Mouse (Mus musculus): Measurements from ENCODE around the gene Hp.

DNA sequence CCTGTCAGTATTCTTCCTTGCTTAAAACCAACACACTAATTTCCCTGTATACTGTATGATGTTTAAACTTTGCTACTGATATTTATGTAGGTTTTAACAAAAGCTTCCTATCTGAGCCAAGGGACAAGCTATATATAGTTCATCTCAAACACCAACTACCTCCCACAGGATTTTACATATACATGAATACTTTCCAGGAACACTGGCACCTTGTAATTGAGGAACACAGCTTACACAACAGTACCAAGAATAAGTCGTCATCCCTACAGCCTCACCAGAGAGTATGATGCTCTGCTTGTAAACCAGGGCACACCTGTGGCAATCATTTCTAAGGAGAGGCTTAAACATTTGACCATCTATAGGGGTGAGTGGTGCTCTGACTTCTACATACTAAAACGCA lies 27.8 kb upstream of the Hp start:
- TF ChIP-seq CTCF (IDR thresholded peaks at IDR 0.05; ENCODE audit: control insufficient read depth, insufficient read depth, low read length) (no peak), POLR2A (IDR thresholded peaks at IDR 0.05; ENCODE audit: borderline replicate concordance, control insufficient read depth, low read depth, low read length) (no peak)

All from bone marrow, adult 2 months (tissue).